Mouse (Mus musculus) induced T-regulatory cell, adult 2 months (primary cell): ENCODE measurements around the gene Dennd2a.

Experiments used
- DNase-seq: peaks from one replicate; pipeline ENCODE4 v3.0.0-alpha.2; 2012; ENCODE audit warnings: low read depth

The Dennd2a gene

DNA sequence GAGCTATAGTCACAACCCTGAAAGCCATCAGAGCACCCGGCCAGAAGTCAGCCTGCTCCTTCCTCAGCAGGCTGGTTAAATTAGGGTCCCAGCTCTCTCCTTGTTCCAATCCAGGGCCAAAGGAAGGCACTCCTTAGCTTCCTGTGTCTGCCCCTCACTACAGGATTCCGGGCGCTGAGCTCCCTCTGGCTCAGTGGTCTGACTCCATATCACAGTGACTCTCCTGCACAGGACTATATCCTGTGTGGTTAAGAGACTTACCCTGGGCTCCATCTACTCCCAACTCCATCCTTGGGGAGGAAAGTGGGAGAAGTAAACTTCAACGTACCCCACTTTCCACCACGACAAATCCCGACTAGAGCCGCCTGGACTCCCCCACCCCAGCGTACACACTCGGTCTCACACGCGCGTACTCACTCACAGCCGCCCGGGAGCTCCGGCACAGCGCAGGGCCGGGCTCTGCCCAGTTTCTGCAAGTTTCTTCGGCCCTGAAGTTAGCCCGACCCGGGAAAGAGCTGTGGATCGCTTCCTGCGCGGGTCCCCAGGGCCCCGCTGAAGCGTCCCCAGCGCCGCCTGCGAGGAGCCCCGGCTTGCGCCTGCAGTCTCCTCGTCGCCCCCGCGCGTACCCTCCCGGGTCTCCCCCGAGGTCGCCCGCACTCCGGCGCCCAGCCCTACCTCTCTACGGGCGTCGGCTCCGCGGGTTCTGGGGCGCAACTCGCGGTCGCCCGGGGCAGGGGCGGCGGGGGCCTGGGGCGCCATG lies 587 bp downstream of the Dennd2a start:
- DNase-seq, result no peak

DNA sequence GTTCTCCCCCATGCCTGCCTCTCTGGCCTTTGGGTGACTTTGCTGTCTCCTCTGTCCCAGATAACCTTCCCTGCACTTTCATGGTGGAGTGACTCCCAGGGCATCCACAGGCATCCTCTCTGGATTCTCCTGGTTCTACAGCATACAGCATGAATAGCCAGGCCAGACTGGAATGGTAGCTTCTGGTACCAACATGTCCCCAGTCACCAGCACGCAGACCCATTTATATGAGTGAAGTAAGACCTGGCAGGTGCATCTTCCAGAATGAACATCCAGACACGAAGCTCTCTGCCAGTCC lies 2.1 kb downstream of the Dennd2a start:
- no peak for DNase-seq

DNA sequence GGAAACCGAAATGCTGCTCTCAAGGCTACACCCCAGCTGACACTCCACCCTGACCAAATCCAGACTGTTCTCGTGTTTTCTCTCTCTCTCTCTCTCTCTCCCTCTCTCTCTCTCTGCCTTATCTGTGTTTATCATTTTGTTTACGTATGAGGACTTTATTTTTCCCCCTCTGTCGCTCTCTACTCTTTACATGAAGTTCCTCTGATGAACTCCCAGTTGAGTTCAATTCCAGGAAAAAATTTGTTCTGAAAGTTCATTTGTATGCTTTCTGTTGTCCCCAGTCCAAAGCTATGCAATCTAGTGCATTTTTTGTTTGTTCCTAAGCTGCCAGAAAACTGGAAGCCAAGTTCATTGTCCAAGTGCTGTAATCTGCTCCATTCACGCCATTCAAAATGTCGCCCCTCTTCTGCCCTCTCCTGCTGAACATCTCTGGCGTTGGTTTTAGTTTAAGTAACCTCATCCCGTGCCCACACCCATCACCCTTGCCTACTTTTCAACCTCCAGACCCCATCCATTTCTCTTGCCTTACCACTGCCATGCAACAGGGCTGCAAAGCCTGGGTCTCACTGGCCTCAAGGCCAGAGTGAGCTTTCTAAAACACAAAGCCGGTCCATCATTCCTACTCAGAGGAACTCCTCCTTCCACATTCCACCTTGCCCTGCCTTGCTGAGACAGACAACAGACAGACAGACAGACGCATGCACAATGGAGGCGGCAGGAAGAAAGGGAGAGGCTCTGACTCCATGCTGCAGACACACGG lies 2.6 kb downstream of the Dennd2a start:
- no peak for DNase-seq

DNA sequence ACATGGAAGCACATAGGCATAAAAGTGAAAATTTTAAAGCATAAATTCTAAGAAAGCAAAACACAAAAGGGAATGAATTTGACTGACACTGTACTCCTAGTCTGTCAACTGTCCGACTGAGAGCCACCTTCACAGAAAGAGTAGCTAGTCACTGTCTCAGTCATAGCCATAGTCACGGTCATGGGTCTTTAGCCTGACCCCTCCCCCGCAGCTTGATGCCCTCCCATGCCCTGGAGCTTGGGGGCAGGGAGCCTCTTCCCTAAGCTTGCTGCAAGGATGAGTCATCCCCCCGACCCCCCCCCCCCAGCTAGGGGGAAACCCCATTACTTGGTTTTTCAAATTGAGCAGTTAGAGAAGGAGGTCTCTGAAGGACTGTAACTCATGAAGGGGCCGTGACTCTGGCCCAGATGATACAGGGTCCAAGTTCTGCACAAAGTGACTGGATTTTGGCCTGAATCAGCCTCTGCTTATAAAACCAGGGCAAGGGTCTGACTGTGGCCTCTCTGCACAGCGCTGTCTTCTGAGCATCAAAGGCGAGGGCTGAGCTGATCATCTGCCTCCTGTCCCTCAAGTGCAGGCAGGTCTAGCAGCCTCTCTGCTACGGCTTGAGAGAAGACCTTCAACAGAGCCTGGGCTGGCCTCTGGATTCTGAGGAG lies 5.6 kb downstream of the Dennd2a start:
- DNase-seq, result no peak

DNA sequence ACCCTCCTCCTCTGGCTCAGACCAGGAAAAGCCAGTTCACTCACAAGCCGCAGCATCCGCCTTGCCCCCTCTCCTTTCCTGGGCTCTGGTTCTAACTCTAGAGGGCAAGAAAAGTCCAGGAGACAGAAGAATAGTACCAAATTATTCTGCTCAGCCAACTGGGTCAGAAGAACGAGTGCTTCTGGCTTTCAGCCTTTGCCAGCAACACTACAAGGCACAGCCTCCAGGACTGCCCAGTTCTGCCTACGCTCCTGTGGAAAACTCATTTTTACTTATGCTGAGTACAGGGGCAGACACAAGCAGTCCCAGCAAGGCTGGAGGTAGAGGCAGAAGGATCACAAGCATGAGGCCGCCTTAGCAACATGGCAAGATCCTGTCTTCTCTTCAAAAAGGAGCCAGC lies 9.6 kb downstream of the Dennd2a start:
- no peak for DNase-seq

DNA sequence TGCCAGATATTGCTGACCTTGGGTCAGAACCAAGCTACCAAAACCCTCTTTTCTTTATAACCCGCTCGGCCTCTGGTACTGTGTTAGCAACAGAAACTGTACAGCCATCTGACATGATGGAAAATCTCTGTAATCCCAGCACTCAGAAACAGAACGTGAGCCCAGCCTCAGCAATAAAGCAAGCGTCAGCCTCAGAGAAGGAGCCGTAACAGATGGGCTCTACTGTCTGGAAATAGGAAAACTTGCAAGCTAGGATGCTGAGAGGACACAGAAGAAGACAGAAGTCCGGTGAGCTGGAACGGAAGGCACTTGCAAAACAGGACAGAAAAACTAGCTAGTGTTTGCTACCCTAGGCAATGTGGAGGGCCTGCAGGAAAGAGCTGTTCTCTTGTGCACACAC lies 12.2 kb downstream of the Dennd2a start:
- no peak for DNase-seq

DNA sequence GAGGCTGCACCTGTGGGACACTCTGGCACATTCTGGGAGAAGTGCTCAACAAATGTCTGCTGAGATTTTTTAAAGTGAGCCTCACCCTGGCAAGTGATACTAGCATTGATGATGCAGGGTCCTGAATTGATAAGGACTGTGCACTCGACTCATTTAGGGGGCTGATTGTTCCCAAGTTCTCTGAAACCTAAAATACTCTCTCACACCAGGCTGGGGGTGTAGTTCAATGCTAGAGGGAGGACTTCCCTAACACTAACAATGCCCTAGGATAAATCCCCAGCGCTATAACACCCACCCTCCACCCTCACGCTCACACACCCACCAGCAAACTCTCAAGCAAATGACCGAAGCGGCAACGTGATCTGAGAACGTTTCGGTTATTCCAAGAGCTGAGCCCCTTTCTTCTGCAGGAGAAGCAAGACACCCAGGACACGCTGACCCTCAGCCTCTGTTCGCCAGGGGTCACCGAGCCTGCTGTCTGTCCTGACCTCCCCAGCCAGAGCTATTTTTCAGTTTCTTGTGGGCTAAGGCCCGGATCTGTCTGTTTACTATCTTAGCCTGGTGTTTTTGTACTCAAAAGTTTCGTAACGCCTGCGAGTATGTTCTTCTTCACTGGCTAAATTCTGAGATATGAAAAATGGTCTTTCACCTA lies 13.8 kb downstream of the Dennd2a start:
- DNase-seq, result no peak

DNA sequence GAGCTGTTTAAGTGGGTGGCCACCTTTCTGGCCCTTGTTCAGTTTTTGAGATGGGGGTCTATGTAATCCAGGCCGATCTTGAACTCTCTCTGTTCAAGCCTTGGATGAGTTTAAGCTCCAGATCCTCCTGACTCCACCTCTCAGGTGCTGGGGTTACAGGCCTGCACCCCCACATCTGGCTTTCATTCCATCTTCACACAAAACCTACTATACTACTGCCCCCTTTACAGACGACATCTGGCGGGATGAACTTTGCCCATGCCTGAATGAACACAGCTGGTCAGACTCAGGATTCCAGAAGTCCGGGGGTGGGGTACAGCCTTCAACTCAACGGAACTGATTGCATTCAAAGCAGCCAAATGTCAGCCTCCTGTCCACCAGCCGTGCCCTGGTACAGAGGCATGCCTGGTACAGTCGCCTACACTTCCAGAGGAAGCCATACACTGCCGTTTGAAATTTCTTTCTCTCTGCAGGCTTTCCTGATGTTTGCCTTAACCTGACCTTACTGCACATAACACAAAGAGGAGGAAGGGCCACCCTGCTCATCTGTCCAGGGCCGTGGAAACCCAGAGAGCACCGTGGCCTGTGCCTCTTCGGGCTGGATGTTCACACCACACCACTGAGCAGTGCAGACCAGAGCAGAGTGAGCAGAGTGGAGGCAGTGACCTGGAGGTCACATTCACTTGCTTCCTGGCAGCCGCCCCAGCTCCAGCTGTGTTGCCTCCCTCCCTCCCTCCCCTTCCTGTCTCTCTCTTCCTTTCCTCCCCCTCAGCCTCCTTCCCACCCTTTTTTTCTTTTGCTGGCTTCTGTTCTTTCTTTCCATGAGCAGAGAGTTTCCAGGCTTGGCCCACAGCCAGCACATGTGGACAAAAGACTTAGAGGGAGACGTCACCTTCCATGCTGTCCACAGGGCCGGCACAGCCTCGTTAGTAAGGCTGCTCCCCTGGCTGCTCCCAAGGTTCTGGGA lies 14.8 kb downstream of the Dennd2a start:
- no peak for DNase-seq

DNA sequence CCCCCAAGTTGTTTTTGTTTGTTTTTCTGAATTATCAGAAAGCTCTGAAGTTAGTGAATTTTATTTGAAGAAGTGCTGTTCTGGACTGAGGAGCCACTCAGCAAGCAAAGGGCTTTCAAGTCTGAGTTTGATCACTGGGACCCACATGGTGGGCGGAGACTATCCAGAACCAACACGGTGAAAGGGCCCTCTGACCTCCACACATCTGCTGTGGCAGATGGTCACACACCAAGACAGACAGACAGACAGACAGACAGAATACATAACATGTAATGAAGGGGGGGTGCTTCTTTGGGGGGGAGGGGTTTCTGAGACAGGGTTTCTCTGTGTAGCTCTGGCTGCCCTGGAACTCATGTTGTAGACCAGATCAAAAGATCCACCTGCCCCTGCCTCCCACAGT lies 17.1 kb downstream of the Dennd2a start:
- no peak for DNase-seq

DNA sequence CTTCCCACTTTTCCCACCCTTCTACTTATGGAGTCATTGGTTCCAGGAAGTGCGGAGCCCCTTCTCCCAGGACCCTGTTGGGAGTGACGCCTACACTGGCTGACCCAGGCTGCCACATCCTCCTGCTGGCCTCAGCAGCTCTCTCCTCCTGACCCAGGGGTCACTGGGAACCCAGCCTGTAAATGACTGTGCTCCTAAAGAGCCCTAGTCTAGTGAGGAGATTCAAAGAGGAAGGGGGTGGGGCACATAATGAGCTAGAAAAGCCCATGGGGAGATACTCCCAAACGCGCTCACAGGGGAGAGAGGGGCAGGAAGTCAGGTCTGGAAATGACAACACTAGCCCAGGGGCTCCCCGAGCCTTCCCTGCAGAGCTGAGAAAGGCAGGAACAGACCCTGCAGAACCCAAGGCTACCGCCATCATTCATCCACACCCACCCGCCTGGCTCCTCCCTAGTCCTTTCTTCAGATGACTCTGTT lies 17.9 kb downstream of the Dennd2a start:
- peak; percentile 8 for DNase-seq

DNA sequence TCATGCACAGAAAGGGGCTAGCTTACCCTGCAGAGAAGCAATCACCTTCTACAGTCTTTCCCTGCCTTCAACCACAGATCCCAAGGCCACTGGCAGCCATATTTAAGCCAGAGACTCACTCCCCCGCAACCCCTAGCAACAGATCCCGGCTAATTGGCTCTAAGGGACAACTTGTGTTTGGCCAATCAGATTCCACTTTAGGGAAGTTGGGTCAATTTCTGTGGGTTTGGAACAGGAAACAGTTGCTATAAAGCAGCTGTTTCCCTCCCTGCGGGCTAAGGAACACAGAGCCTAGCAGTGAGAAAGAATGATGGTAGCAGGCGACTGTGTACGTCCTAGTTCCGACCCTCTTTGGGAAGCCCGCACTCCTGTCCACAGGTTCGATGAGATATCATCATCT lies 19.4 kb downstream of the Dennd2a start:
- no peak for DNase-seq

DNA sequence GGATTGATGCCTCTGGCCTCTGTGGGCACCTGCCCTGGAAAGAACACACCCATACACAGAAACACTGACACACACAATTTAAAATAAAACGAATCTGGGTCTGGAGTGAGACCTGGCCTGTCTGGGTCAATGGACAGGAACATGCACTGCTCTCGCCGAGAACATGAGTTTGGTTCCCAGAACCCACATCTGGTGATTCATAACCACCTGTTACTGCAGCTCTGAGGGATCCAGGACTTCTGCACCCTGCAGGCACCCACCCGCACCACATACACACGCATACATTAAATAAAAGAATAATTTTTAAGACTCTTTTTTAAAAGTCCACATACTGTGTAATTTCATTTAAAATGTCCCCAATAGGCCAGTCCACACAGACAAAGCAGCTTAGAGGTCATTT lies 20.4 kb downstream of the Dennd2a start:
- no peak for DNase-seq

DNA sequence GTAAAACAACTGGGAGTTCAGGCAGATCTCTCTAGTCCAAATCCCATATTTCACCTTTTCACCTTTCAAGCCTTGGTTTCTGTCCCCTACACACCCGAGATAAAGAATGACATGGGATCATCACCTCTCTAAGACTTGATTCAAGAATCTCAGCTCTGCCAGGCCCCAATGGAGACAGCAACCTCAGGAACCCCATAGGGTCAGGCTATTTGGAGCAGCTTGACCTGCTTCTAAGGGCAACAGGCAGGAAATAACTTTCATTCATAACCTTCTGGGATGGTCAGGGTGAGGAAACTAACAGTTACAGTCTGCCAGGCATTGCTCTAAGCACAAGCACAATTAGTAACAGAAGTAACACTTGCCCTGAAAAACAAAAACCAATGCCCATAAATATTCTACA lies 21.0 kb downstream of the Dennd2a start:
- DNase-seq, result no peak

DNA sequence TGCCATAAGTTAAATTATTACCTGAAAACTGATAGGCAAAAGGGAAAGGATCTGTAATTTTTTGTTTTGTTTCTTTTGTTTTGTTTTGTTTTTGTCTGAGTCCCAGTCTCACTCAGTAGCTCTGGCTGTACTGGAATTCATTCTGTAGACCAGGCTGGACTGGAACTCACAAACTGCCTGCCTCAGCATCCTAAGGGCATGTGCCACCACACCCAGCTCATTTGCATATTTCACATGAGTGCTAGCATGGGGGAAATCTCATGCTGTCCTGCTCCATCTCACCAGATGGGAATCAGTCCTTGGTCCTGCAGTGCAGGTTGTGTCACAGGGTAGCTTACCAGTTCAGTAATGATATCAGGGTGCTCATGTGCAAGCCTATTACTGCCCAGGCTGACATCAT lies 22.7 kb downstream of the Dennd2a start:
- no peak for DNase-seq

DNA sequence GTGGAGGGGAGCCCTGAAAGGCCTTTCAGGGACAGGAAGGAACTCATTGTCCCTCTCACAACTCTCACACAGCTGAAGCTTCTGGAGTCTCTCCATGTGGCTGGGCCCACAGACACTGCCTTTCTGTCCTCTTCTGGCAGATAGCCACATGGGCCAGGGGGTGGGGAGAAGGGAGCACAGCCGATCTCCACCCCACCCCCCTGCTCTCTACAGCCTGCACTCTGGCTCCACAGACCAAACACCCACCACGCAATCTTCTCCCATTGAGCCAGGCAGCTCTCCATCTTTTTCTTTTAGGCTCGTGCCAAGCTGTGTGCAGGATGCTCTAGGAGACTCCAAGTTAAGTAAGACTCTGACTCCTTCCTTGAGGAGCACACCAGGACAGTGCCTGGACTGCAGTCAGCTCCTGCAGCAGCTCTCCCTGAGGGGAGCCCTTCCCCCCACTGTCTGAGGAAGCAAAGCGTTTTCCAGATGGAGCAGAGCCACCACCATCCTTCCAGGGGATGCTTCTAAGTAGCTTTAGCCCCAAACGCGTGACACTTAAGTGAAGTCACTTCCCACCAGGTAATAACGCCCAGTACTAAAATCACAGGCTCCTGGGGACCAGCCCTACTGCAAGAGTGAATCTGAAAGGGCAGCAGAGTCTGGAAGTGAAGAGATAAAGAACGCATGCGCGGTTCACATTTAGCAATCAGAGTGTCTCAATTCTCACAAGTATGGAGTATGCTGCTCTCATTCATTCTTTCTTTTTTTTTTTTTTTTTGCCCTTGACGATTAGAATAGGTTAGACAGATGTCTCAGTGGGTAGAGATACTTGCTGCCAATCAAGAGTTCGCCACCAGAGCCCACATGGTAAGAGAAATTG lies 28.8 kb downstream of the Dennd2a start:
- DNase-seq, result no peak

DNA sequence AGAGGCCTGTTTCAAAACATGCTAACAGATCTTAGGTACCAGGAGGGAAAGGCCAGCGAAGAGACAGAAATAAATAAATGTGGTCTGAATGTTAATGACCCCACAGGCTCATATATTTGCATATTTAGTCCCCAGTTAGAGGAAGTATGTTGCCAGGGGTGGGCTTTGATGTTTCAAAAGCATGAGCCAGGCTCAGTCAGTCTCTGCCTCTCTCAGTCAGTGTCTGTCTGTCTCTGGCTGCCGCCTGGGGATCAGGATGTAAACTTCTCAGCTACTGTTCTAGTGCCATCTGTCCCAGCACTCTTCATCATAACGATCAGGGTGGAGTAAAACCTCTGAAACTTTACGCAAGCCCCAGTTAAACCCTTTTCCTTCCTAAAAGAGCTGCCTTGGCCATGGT lies 29.9 kb downstream of the Dennd2a start:
- no peak for DNase-seq

DNA sequence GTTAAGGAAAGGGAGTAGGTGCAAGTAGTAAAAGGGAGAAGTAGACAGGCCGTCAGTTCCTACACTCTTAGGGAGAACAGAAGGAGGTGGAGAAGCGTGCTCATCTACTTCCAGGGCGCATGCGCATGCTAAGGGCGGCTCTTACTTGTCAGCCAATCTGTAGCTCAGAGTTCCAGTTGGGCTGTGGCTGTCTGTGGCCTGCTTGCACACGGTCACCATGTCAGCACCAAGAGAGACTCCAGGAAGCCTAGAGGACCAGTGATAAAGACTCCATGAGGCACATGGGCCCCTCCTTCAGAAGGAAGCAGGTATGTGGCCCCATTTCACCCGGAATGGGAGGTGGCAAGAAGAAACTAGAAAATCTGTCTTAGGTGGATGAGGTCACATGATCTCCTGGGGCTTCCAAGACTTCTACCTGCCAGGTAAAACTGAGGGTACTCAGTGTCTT lies 30.3 kb downstream of the Dennd2a start:
- DNase-seq, result no peak

DNA sequence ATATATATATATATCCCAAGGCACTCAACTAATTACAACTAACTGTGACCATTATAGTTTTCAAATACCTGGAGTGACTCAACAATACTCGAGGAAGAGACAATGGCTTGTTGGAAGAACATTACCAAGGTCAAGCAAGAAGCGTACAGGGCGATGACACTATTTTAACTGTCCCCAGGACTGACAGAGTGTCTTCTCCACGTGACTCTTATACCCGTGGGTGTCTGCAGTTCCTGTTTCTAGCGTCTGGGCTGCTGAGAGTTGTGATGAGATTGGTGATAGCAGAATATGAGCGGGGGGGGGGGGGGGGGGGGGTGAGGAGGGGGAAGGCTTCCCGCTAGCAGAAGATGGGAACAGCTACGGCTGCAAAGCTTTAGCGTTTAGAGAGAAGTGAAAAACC lies 30.9 kb downstream of the Dennd2a start:
- peak; percentile 6 for DNase-seq

DNA sequence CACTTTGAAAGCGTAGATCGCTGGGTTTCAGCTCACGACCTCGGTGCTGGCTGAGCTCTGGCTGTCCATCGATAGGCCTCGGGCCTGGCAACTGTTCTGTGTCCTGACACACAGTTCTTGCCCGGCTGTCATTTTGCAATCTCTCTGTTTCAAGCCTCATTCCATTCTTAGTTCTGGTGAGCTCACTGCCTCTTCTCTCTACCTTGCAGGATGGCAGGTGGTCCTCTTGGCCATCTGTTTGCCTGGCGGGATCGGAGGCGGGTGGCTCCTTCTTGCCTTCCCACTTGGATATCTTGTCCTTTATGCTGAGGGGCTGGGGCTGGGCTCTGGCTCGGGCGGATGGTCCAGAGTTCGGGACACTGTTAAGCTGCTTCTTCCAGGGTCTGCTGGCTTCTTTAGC lies 34.5 kb downstream of the Dennd2a start:
- no peak for DNase-seq

DNA sequence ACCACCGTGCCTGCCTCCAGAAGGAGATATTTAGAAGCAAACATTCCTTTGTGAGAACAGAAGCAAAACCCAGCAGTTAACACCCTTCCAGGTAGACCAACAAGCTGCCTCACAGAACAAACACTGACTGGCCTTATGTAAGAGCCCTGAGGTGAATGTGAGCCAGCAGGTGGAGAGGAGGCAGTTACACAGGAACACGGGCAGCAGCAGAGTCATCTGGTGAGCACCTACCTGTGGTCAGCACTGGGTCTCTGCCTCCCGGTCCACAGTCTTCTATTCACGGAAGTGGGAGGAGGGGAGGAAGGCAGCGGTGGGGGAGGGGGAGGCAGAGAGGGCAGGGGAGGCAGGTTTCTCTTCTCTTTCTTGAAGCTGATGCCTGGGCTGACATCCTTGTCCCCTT lies 35.2 kb downstream of the Dennd2a start:
- DNase-seq, result peak; percentile 6

DNA sequence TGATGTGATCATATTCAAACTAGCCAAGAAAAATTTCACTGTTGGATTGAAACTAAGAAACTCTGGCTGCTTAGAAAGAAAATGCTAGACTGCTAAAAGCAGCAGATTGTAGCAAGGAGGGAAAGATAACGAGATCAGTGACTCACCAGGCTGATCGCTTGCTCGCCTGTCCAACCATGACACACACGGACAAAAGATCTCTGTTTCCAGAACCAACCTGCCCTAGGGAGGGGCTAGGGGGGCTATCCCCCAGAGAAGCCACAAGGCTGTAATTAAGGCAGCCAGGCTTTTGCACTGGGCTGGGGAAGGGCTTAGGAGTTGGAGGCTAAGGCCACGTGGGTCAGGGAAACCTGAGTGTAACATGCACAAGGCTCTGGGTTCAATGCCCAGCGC lies 41.9 kb downstream of the Dennd2a start:
- no peak for DNase-seq
